Mouse (Mus musculus) cerebellum, adult (tissue): ENCODE results near the gene Etnk2.

Experiments
- ATAC-seq: cut with Nextera tagmentation; 2 replicates; pipeline ENCODE4 v1.9.2; 2017; ENCODE audit warnings: mild to moderate bottlenecking, moderate library complexity, mixed read lengths; ENCODE audit not compliant: insufficient number of reproducible peaks, low FRiP score, low TSS enrichment

Gene Etnk2

GRCm38 (mm10) chr1:133380347-133381065 is 17.1 kb downstream of the Etnk2 start:
- no peak for ATAC-seq

- ATAC-seq = no peak
These were observed 18.6 kb downstream of the Etnk2 start for GRCm38 (mm10) chr1:133382008-133382407.

- ATAC-seq = no peak
These were observed 19.3 kb downstream of the Etnk2 start for GRCm38 (mm10) chr1:133382552-133383155.

GRCm38 (mm10) chr1:133383157-133383783 is 19.9 kb downstream of the Etnk2 start:
- ATAC-seq = no peak

- ATAC-seq = no peak
These were observed 22.1 kb downstream of the Etnk2 start for GRCm38 (mm10) chr1:133385506-133385905.

GRCm38 (mm10) chr1:133386209-133386608 is 22.8 kb downstream of the Etnk2 start:
- ATAC-seq = no peak

- no peak for ATAC-seq
These were observed 24.3 kb downstream of the Etnk2 start for GRCm38 (mm10) chr1:133387539-133388268.

- ATAC-seq = no peak
These were observed 31.3 kb downstream of the Etnk2 start for GRCm38 (mm10) chr1:133394702-133395101.

- ATAC-seq = no peak
These were observed 33.3 kb downstream of the Etnk2 start for GRCm38 (mm10) chr1:133396693-133397092.

GRCm38 (mm10) chr1:133397094-133397482 is 33.7 kb downstream of the Etnk2 start:
- no peak for ATAC-seq

- no peak for ATAC-seq
These were observed 34.3 kb downstream of the Etnk2 start for GRCm38 (mm10) chr1:133397483-133398237.

GRCm38 (mm10) chr1:133400014-133400725 is 36.8 kb downstream of the Etnk2 start:
- no peak for ATAC-seq

GRCm38 (mm10) chr1:133404005-133404404 is 40.6 kb downstream of the Etnk2 start:
- ATAC-seq = no peak

- ATAC-seq = no peak
These were observed 43.2 kb downstream of the Etnk2 start for GRCm38 (mm10) chr1:133406614-133407013.

GRCm38 (mm10) chr1:133407436-133407835 is 44.1 kb downstream of the Etnk2 start:
- ATAC-seq = no peak

- ATAC-seq = no peak
These were observed 44.9 kb downstream of the Etnk2 start for GRCm38 (mm10) chr1:133408321-133408720.

GRCm38 (mm10) chr1:133408880-133409516 is 45.6 kb downstream of the Etnk2 start:
- no peak for ATAC-seq

GRCm38 (mm10) chr1:133409786-133410185 is 46.4 kb downstream of the Etnk2 start:
- no peak for ATAC-seq

- no peak for ATAC-seq
These were observed 48.3 kb downstream of the Etnk2 start for GRCm38 (mm10) chr1:133411506-133412147.
